Mouse (Mus musculus): ENCODE results near the gene Qrsl1. TPM values are rescaled to one million over a fixed set of nuclear protein-coding genes. Genes with fewer than 3 reads are reported as not detected.

The Qrsl1 gene
- total RNA-seq, 2 experiments from 2014 or later = 10.9 to 11.6 TPM

Other genes with a start within 250 kb of the Qrsl1 start
- 10 to 100 TPM; 19.5 to 25.1 TPM for gene Rtn4ip1, start 62 bp upstream of the Qrsl1 start, total RNA-seq (2021)
- 1 to 10 TPM; 1.6 TPM for gene Crybg1, start 247.1 kb upstream of the Qrsl1 start, total RNA-seq (2021)

Measured in gastrocnemius, postnatal 14 days (tissue).